Mouse (Mus musculus): ENCODE measurements around the gene Kpna1. TPM values are rescaled to one million over a fixed set of nuclear protein-coding genes. Genes with fewer than 3 reads are reported as not detected.
A peak's percentile ranks its signal among the peaks of the same experiment; 100 is the strongest.
"Not testable (repeated sequence)": the region's sequence is repeated elsewhere in the genome, so short reads cannot be mapped to it uniquely, and the experiment has no call there.

Kpna1 gene
- total RNA-seq (2021): 100 to 1,000 TPM in 1 of 2 experiments, 10 to 100 TPM in 1; 96.7 to 118 TPM
- long read RNA-seq, experiment 1, full-length matches to known transcripts: 74 of 81 reads
- long read RNA-seq, experiment 1, partial matches to known transcripts: 2 of 81 reads
- long read RNA-seq, experiment 1, other reads (novel, unspliced or antisense): 5 of 81 reads
- long read RNA-seq, experiment 2, full-length matches to known transcripts: 105 of 121 reads
- long read RNA-seq, experiment 2, partial matches to known transcripts: 11 of 121 reads
- long read RNA-seq, experiment 2, other reads (novel, unspliced or antisense): 5 of 121 reads

DNA sequence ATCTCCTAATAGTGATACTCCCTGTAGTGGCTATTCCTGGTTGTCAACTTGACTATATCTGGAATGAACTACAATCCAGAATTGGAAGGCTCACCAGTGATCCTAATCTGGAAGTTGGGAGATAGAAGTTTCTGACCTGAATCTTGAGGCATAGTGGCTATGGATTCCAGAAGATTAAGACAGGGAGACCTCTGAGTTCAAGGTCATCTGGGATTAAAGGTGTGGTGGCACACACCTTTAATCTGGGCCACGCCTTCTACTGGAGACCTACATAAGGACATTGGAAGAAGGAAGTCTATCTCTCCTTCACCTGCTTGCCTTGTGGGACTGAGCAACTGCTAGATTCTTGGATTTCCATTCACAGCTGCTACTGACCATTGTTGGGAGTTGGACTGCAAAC, at the start of gene Kpna1:
Gene Kpna1 (plus strand): TSS at position 301 of the 400 bp plus-strand sequence.
- DNase-seq; intact Hi-C loops (cut with DNase I; ENCODE audit: low total_unique reads): not testable (repeated sequence)

DNA sequence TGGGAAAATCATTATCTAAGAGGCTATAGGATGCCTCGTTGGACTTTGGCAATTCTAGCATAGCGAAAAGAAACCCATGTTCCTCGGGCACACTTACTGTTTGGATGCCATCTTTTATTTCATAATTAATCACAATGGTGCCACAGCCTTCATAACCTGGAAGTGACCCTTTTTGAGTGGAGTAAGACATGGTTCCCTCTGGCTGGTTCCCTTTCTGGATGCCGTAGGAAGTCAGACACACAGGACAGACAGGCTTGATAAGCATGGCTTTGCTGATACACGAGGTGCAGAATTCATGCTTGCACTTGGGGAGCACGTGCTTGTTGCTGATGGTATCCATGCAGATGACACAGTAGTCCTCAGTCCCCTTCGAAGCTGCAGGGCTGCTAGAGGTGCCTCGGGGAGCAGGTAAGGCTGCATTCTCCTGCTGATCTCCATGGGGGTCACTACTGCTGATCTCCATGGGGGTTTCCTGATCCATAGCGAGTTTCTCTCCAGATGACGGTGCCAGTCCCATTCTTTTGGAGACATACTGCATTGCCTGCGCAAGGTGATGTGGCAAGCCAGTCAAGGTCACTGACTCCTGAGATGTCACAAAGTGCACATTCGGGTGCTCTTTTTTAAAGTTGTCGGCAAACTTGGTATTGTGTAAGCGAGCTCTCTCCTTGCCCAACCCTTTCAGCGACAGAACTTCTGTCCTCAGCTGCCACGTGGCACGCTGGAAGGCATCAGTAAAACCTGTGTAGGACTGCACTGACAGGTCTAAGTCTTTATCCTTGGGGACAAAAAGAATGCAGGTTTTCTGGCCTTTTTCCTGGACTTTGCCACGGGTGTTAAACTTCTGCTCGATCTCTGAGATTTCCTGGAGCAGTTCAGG, 46.1 kb upstream of the Kpna1 start:
- intact Hi-C loops (cut with DNase I; ENCODE audit: low total_unique reads): no loop called here
- DNase-seq: no peak

DNA sequence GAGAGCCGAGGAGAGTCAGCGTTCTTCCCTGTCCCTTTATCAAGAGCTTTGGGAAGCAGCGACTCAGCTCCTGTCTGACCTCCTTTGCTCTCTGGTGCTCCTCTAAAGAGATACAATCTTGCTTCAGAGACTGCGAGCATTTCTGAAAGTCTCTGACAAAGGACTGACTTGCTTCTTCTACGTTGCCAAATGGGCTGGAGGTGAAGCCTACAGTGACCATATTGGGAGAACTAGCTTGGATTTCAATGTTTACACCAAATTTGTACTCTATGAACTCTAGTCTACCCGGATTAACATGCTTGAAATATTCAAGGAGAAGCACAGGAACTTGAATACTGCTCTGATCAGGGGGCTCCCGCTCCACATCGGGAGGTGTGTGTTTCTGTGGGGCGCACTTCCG, 45.4 kb upstream of the Kpna1 start:
- no peak for DNase-seq
- intact Hi-C loops (cut with DNase I; ENCODE audit: low total_unique reads): no loop called here

DNA sequence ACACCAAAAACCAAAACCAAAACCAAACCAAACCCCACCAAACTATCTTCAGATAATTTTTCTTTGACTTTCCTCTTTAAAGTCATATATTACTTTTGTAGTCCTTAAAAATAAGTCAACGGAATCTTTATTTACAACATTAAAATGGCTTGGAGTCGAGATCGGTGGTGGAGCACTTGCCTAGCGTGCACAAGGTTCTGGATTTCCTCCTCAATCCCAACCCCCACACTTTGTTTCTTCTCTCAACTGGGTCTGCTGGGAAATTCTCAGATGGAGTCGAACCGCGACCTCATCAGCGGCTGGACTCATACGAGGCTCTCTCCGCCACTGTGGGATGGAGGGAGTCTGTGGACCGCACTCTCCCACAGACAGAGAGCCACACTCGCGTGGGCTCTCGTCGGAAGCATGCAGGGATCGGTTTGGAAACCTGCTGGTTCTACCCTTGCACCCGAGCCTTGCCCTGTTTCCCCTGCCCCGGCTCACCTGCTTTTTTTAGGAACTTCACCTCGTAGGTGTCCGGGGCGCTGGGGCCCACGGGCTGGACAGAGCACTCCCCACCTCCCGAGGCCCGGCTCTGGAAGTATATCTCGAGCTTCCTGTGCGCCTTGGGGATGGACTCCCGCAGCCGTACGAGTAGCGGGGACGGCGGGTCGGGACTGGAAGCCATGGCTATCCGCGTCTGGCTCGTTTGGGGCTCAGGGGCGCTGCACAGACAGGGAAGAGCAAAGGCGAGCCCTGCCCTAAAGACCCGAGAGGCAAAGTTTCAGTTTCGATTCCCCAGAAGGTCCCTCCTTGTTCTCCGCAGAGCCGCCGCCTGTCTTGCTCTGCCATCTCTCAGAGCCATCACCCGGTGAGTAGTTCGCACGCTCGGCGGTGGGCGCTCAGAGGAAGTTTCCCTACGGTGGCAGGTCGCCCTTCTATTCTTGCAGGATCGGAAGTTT, 40.1 kb upstream of the Kpna1 start, which contains the start of the genes Parp9 and Dtx3l:
Gene Parp9 (plus strand): TSS at position 260 of the 941 bp plus-strand sequence.
Gene Dtx3l (minus strand): TSS at position 941 of the 941 bp plus-strand sequence.
- intact Hi-C loops (cut with DNase I; ENCODE audit: low total_unique reads): loop anchor here (5.0 kb wide), 1 partner anchor 61 kb away; no protein-coding TSS in a partner anchor
- DNase-seq: peak; percentile 60

DNA sequence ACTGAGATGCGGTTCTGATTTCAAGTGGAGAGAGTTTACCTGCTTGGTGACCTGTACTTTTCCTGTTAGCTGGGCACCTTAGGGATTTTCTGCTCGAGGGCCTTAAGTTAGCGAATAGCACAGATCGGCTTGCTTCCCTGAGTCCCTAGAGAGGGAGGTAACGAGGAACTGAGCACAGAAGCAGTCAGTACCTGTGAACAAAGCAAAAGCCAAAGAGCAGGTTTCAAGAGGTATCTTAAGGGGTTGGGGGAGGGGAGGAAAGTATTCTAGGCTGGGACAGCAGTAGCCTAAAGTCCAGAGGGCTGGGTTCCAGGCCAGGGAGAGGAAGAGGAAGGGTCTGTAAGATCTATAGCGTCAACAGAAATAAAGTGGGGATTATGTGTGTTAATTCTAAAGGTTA, 39.3 kb upstream of the Kpna1 start:
- intact Hi-C loops (cut with DNase I; ENCODE audit: low total_unique reads): loop anchor here (5.0 kb wide), 1 partner anchor 62 kb away; no protein-coding TSS in a partner anchor
- DNase-seq: no peak

DNA sequence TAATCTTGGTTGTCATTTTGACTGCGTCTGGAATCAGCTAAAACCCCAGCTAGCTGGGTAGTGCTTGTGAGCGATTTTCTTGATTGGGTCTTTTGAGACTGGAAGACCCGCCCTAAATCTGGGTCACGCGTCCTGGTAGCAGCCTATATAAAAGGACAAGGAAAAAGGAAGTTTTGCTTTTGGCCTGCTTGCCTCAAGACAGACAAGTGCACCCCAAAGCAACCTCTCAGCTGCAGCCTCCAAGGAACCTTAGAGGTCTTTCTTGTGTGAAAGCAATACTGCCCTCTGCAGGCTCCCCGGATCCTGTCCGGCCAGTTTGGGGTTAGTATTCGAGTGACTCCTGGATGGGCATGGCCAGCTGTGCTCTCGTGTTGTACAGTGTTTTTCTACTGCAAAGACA, 38.9 kb upstream of the Kpna1 start:
- intact Hi-C loops (cut with DNase I; ENCODE audit: low total_unique reads): loop anchor here (5.0 kb wide), 1 partner anchor 62 kb away; no protein-coding TSS in a partner anchor
- peak; percentile 81 for DNase-seq

DNA sequence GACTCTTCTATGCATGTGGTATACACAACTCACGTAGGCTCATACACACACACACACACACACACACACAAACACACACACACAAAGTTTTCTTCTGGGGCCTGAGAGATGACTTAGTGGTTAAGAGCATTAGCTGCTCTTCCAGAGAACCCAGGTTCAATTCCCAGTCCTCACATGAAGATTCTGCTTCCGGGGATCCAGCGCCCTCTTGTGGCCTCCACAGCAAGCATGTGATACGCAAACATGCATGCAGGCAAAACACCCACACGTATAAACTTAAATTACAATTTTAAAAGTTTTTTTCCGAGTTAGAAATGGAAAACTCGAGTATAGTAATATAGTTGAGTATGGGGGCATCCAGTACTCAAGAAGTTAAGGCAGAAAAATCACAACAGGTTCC, 37.2 kb upstream of the Kpna1 start:
- no peak for DNase-seq
- intact Hi-C loops (cut with DNase I; ENCODE audit: low total_unique reads): no loop called here

DNA sequence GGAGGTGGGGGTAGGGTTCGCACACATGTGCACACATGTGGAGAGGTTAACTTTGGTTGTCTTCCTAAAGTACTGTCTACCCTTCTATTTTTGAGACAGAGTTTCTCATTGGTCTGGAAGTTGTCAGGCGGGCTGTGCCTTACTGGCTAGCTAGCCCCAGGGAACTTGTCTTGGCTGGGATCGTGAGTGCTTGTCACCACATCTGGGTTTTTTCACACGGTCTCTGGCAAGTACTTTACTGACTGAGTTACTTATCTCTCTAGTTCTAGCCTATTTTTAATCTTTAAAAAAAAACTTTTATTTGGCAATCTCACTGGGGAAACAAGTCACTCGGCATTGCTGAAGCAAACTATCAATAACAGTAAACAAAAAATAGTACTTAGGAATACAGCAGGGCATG, 29.3 kb upstream of the Kpna1 start:
- peak; percentile 14 for DNase-seq
- intact Hi-C loops (cut with DNase I; ENCODE audit: low total_unique reads): no loop called here

DNA sequence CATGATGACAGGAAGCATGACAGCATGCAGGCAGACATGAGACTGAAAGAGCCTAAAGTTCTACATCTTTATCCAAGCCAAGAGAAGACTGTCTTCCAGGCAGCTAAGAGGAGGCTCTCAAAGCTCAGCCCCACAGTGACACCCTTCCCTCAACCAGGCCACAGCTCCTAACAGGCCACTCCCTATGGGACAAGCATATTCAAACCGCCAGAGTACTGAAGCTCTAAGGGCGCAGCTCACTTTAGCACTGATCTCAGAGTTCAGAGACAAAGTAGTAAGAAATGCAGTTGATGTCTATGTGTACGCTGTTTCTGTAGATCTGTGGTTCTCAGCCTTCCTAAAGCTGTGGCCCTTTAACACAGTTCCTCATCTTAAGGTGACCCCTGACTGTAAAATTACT, 27.3 kb upstream of the Kpna1 start:
- intact Hi-C loops (cut with DNase I; ENCODE audit: low total_unique reads): no loop called here
- DNase-seq: no peak

DNA sequence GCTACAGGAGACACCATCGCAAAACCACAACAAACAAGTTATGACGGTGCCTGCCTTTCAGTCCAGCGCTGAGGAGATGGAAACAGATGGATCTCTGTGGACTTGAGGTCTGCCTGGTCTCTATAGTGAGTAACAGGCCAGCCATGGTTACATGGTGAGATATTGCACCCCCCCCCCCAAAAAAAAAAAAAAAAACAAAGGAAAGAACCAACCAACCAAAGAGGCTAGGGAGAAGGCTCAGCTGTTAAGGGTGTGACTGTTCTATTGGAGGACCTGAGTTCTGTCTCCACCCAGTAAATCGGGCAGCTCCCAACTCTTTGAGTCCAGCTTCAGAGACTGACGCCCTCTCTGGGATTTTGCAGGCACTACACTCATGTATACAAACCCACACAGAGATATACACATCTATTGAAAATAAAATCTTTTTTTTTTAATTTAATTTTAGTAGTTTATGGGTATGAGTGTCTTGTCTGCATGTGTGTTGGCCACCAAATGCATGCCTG, 25.9 kb upstream of the Kpna1 start:
- no peak for DNase-seq
- intact Hi-C loops (cut with DNase I; ENCODE audit: low total_unique reads): no loop called here

DNA sequence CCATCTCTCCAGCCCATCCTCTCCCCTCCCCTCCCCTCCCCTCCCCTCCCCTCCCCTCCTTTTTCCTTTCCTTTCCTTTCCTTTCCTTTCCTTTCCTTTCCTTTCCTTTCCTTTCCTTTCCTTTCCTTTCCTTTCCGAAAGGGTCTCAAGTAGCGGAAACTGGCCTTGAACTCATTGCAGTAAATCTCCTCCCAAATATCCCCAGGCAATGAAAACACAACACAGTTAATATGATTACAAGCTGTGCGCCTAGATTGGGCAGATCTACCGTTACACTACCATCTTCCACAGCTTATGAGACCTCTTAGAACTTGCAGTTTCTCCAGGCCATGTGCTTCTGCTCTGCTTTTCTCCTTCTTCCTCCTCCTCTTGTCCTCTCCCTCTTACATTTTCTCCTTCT, 12.6 kb upstream of the Kpna1 start:
- DNase-seq; intact Hi-C loops (cut with DNase I; ENCODE audit: low total_unique reads): not testable (repeated sequence)

DNA sequence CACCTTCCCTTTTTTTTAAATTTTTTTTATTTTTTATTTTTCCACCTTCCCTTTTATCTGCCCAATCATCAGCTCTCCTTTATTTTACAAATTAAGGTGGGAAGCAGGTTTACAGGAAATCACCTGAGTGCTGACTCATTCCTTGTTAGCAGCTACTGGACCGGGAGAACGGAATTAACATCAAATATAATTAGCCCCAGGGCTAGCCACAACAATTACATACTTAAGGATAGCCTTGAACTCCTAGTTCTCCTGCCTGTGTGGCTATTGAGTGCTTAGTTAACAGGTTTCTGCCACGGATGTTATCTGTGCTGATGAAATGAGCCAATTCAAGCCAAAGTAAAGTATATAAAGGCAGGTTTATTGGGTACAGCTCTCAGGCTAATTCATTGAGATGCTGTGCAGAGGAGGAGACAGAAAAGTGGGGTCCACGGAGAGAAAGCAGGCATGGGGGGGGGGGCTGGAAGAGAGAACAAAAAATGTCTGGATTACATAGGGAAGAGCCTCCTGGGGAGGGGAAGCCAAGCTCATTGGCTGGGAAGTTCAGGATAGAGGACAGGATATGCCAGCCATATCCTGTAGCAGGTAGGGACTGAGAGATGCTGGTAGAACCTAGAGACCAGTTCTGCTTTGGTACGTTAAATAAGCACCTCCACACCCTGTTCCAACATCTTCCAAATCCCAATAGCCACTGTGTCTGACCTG, 12.0 kb upstream of the Kpna1 start:
- intact Hi-C loops (cut with DNase I; ENCODE audit: low total_unique reads): no loop called here
- no peak for DNase-seq

DNA sequence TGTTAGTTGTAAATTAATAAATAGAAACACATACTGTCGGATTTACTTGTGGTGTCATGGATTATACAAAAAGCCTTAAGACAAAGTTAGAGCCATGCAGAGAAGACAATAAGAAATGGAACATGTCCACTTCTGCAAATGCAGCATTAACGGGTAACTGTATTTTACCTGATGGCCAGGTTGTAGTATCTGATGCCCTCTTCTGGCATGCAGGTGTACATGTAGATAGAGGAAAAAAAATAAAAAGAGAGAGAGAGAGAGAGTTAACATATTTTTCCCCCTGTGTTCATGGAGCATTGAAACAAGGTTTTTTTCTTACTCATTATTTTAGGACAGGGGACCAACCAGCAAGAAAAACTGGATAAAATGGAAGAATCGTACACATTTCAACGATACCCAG, 11.2 kb upstream of the Kpna1 start:
- DNase-seq: no peak
- intact Hi-C loops (cut with DNase I; ENCODE audit: low total_unique reads): no loop called here

DNA sequence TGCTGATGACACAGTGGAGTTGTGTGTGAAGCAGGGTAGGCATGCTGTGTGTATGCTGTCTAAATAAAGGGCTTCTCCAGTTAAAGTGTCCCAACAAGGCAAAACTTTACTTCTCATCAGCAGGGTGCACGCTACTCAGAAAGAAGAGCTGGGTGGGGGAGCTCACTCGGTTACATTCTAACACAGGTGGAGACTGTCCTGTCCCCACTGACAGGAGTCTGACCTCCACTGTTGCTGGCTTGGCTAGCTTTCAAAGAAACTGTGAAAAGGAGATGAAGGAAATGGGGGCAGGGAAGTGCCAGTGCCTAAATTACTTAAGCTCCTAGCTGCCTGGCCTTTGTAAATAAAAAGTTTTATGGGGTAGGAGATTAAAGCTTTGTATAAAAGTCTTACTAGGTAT, 10.4 kb upstream of the Kpna1 start:
- no peak for DNase-seq

DNA sequence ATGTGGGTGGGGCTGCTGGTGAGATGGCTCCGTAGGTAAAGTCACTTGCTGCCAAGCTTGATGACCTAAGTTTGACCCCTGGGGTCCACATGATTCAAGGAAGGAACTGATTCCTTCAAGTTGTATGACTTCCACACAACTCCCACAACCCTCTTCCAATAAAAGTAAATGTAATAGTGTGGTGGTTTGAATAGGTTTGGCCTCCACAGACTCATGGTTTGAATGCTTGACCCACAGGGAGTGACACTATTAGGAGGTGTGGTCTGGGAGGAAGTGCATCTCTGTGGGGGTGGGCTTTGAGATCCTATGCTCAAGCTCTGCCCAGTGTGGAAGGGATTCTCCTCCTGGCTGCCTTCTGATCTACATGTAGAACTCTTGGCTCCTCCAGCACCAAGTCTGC, 4.5 kb upstream of the Kpna1 start:
- no peak for DNase-seq
- intact Hi-C loops (cut with DNase I; ENCODE audit: low total_unique reads): no loop called here

More for the DNA sequence above, 10.4 kb upstream of the Kpna1 start:
- intact Hi-C loops (cut with DNase I; ENCODE audit: low total_unique reads): no loop called here

DNA sequence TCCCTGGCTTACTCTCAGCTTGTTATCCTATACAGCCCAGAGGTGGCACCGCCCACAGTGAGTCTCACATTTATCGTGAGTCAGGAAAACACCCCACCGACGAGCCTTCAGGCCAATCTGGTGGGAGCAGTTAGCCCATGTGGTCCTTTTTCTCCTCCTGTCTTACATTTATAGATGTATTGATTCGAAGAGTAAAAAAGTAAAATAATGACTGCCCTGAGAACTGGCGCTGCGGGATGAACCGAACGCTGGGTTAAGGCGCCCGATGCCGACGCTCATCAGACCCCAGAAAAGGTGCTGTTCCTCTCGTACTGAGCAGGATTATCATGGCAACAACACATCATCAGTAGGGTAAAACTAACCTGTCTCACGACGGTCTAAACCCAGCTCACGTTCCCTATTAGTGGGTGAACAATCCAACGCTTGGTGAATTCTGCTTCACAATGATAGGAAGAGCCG, 2.8 kb downstream of the Kpna1 start:
- intact Hi-C loops (cut with DNase I; ENCODE audit: low total_unique reads): no loop called here
- peak; percentile 100 for DNase-seq

DNA sequence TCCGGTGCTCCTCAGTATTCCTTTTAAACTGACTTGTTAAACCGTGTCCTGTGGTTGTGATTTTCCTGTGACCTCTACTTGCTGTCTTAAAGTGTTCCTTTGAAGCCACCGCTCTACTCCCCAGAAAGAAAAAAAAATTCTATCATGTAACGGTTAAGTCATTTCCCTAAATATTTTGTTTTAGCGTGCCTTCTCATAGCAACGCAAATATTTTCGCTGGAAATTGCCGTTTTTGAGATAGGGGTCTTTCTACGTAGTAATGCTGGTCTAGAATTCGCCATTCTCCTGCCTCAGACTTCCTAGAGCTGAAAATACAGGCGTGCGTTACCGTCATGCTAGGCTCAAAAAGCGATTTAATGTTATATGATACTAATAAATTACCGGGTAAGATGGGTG, 4.0 kb downstream of the Kpna1 start:
- intact Hi-C loops (cut with DNase I; ENCODE audit: low total_unique reads): no loop called here
- no peak for DNase-seq

DNA sequence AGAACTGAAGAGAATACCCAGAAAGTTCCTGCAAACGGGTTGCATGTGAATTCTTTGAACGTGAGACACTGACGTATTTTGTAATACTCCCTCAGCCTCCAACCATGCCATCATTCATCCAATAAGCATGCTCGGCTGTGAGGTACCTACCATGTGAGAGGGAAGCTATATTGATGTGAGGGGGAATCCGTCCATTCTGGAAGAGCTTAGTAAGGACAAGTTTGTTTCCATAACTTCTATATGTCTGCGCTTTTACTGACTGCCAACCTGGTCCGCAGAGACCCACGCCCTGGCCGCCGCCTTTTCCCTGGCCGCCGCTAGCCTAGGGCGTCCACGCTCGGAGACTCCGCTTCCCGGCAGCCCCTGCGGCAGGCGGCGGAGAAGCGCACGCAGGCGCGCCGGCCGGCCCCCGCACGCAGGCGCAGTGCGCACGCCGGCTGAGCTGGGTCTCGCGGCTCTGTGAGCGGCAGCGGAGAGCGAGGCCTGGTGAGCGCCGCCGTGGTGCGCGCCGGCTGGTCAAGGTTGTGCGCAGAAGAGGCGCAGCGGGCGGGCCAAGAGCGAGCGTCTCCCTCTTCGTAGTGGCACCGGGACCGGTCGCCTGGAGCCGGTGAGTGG, 4.5 kb downstream of the Kpna1 start:
- peak; percentile 91 for DNase-seq
- intact Hi-C loops (cut with DNase I; ENCODE audit: low total_unique reads): no loop called here
